Comparison of ENCODE assay signal across 8 mouse cellular contexts in the genomic region with DNA sequence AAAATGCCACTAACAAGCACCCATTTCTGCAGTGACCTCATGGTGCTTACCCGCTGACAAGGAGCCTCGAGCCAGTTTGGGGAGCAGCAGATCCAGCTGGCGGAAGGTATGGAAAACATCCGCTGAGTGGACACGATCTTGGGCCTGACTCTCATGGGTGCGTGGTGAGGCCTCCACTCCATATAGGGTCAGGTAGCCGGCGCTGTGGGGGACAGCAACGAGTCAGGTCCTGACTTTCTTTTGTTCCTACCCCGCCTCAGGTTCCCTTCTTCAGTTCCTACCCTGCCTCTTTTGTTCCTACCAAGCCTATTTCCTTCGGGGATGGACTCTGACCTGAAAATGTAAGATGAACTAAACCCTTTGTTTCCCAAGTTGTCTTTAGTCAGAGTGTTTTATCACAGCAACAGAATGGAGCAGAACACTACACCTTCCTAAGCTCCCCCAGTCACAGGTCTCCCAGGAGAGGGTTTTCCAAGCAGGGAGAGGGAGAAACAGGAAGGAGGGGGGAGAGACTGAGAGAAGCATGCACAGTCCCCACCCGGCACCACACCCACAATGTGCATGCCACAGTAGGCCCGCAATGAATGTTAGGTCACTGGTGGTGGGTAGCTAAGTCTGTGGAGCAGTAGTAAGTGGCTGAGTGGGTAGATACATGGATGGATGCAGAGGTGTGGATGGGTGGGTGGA. TPM values are rescaled to one million over a fixed set of nuclear protein-coding genes. Genes with fewer than 3 reads are reported as not detected.
"Had no signal": no experiment of that assay in that cellular context is flagged by ENCODE, and none has a peak within 500 bp of the region (broad histone marks: within the 10 kb centered on the region; RNA-seq: fewer than 3 reads in every experiment).

No protein-coding gene starts in this region.

- H3K27me3 ChIP-seq: limb, embryonic 15.5 days; liver, embryonic 12.5 days; neural tube, embryonic 15.5 days had no signal

- H3K36me3 ChIP-seq: liver, embryonic 12.5 days; neural tube, embryonic 15.5 days had no signal

- H3K4me2 ChIP-seq: limb, embryonic 15.5 days; liver, embryonic 12.5 days; lung, embryonic 14.5 days; neural tube, embryonic 15.5 days had no signal

- H3K27ac ChIP-seq: limb, embryonic 15.5 days; liver, embryonic 12.5 days; midbrain, embryonic 10.5 days; neural tube, embryonic 15.5 days; stomach, postnatal 0 days had no signal

- H3K9ac ChIP-seq: limb, embryonic 15.5 days; liver, embryonic 12.5 days; lung, embryonic 14.5 days; neural tube, embryonic 15.5 days had no signal

- H3K4me3 ChIP-seq: limb, embryonic 15.5 days; liver, embryonic 12.5 days; midbrain, embryonic 10.5 days; myocyte; neural tube, embryonic 15.5 days had no signal

- ATAC-seq: liver, embryonic 12.5 days had no signal

- H3K9me3 ChIP-seq: limb, embryonic 15.5 days; liver, embryonic 12.5 days; midbrain, embryonic 10.5 days; neural tube, embryonic 15.5 days had no signal

- H3K4me1 ChIP-seq: liver, embryonic 12.5 days; midbrain, embryonic 10.5 days; neural tube, embryonic 15.5 days had no signal

RNA-seq across cellular contexts. Expression of gene Ptgis, which starts 19.1 kb away (rescaled TPM):
- total RNA-seq: megakaryocyte, adult 5-6 weeks had no signal
